In the genomic region with DNA sequence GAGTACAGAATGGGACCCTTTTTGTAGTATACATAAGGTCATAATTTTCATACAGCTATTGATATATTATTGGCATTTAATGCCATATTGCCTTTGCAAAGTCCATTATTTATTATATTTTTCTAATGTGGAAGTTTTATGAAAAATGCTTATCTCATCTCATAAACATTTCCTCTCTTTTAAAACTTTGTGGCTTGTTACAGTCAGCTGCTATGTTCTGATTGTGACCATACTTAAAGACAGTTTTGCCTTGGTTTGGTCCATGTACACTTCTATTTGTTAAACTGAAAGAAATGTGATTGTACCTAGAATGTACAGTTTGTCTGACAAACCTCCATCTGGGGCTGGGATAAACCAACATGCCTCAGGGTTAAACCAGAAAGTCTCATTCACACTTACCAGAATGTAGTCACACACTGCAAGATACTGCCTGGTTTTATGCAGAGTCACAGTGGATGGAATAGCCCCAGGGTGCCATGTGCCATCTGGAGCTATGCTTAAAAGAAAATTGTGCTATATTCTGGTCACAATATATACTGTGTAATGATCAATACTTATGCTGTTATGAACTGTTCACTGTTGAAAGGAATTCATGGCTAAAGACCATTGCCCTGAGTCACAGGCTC, we compare ENCODE assay signal across 23 mouse cellular contexts.
"Had no signal": no experiment of that assay in that cellular context is flagged by ENCODE, and none has a peak within 500 bp of the region (broad histone marks: within the 10 kb centered on the region; RNA-seq: fewer than 3 reads in every experiment).

No protein-coding gene starts in this region.

- ATAC-seq: liver, embryonic 12.5 days; midbrain, embryonic 15.5 days had no signal

- H3K27ac ChIP-seq: left cerebral cortex, adult 2 months; limb, embryonic 10.5 days; limb, embryonic 13.5 days; liver, embryonic 12.5 days; liver, embryonic 15.5 days; lung, embryonic 15.5 days; midbrain, embryonic 12.5 days; midbrain, embryonic 15.5 days; neural tube, embryonic 13.5 days had no signal

- H3K4me2 ChIP-seq: limb, embryonic 13.5 days; liver, embryonic 12.5 days; liver, embryonic 15.5 days; lung, embryonic 15.5 days; midbrain, embryonic 12.5 days; midbrain, embryonic 15.5 days; neural tube, embryonic 13.5 days had no signal

- H3K9me3 ChIP-seq: limb, embryonic 10.5 days; limb, embryonic 13.5 days; liver, embryonic 12.5 days; liver, embryonic 15.5 days; lung, embryonic 15.5 days; midbrain, embryonic 12.5 days; midbrain, embryonic 15.5 days; neural tube, embryonic 13.5 days had no signal

- H3K9ac ChIP-seq: limb, embryonic 13.5 days; liver, embryonic 12.5 days; liver, embryonic 15.5 days; lung, embryonic 15.5 days; midbrain, embryonic 12.5 days; midbrain, embryonic 15.5 days; neural tube, embryonic 13.5 days had no signal

- DNase-seq: kidney, adult 18-20 months; kidney, adult 9 months; kidney, postnatal 25 days; layer of hippocampus, postnatal 36 days; liver; lung, adult 18-20 months; lung, postnatal 10 days; lung, postnatal 36 days; retina, postnatal 1 day; right cerebral cortex, postnatal 25 days; spleen, adult 18-20 months; thymus, adult 18-20 months; thymus, postnatal 36 days had no signal

- H3K36me3 ChIP-seq: limb, embryonic 10.5 days; limb, embryonic 13.5 days; liver, embryonic 12.5 days; liver, embryonic 15.5 days; lung, embryonic 15.5 days; midbrain, embryonic 12.5 days; midbrain, embryonic 15.5 days; neural tube, embryonic 13.5 days had no signal

- H3K4me3 ChIP-seq: left cerebral cortex, adult 2 months; limb, embryonic 10.5 days; limb, embryonic 13.5 days; liver, embryonic 12.5 days; liver, embryonic 15.5 days; lung, embryonic 15.5 days; midbrain, embryonic 12.5 days; midbrain, embryonic 15.5 days; myocyte; neural tube, embryonic 13.5 days had no signal

- H3K27me3 ChIP-seq: limb, embryonic 13.5 days; liver, embryonic 12.5 days; liver, embryonic 15.5 days; lung, embryonic 15.5 days; midbrain, embryonic 12.5 days; midbrain, embryonic 15.5 days; neural tube, embryonic 13.5 days had no signal

- H3K4me1 ChIP-seq: limb, embryonic 10.5 days; limb, embryonic 13.5 days; liver, embryonic 12.5 days; liver, embryonic 15.5 days; lung, embryonic 15.5 days; midbrain, embryonic 12.5 days; midbrain, embryonic 15.5 days; neural tube, embryonic 13.5 days had no signal
